Mouse (Mus musculus) liver, embryonic 11.5 days (tissue): ENCODE results near the gene Cd52. TPM values are rescaled to one million over a fixed set of nuclear protein-coding genes. Genes with fewer than 3 reads are reported as not detected.

Source experiments
- ATAC-seq: fragments of 200-750 bp; cut with Nextera tagmentation; replicated peaks from 2 replicates; pipeline ENCODE4 v1.8.0; 2017; ENCODE audit warnings: moderate number of reproducible peaks, mild to moderate bottlenecking, moderate TSS enrichment, moderate library complexity; ENCODE audit not compliant: low FRiP score
- DNase-seq: peaks from one replicate; pipeline ENCODE4 v3.0.0-alpha.2; 2017; ENCODE audit warnings: low spot score
- H3K27ac ChIP-seq: fragments of 300-500 bp; sonication (generic); 2 replicates; pipeline ENCODE4 v1.5.1; 2014; ENCODE audit warnings: mild to moderate bottlenecking, low read depth, low read length, control low read depth
- H3K27me3 ChIP-seq: fragments of 300-500 bp; sonication (generic); replicated peaks from 2 replicates; pipeline ENCODE4 v1.6.1; 2014; ENCODE audit warnings: low read length, mixed read lengths; ENCODE audit not compliant: control insufficient read depth, insufficient read depth
- H3K36me3 ChIP-seq: fragments of 300-500 bp; sonication (generic); 2 replicates; pipeline ENCODE4 v1.6.1; 2014; ENCODE audit warnings: mild to moderate bottlenecking, low read length, moderate library complexity, mixed read lengths; ENCODE audit not compliant: control insufficient read depth, insufficient read depth
- H3K4me1 ChIP-seq: fragments of 300-500 bp; sonication (generic); replicated peaks from 2 replicates; pipeline ENCODE4 v1.6.1; 2014; ENCODE audit warnings: low read length, mixed read lengths; ENCODE audit not compliant: control insufficient read depth, insufficient read depth
- H3K4me2 ChIP-seq: fragments of 300-500 bp; sonication (generic); 2 replicates; pipeline ENCODE4 v1.6.1; 2014; ENCODE audit warnings: mild to moderate bottlenecking, control low read depth, moderate library complexity
- H3K4me3 ChIP-seq: fragments of 300-500 bp; sonication (generic); 2 replicates; pipeline ENCODE4 v1.5.1; 2014; ENCODE audit warnings: low read depth, low read length, control low read depth
- H3K9ac ChIP-seq: fragments of 300-500 bp; sonication (generic); 2 replicates; pipeline ENCODE4 v1.6.1; 2014; ENCODE audit warnings: low read depth, low read length, control low read depth
- H3K9me3 ChIP-seq: fragments of 300-500 bp; sonication (generic); 2 replicates; pipeline ENCODE4 v1.6.1; 2016; ENCODE audit warnings: low read length, inconsistent platforms, mixed read lengths; ENCODE audit not compliant: control insufficient read depth
- WGBS: fragments of 180-500 bp; shearing (Covaris S2); extraction: QIAGEN DNeasy Blood & Tissue Kit; methylation state at CpG from one replicate; pipeline ENCODE4 v1.1.7; 2014; 5-methylcytosine and 5-hydroxymethylcytosine counted together
- polyA plus RNA-seq: library from polyadenylated mRNA; unstranded; fragments of >200 nt; fragmentation: Nextera tagmentation; extraction: Ambion mirVana; gene quantifications from 2 replicates; pipeline ENCODE4 v1.2.1, GENCODE M21; 2014

Cd52 gene
- polyA plus RNA-seq, 1 experiment from 2014 or later, result 16.4 TPM

GRCm38 (mm10) chr4:134115215-134116144, 20.6 kb upstream of the Cd52 start:
- H3K4me3 ChIP-seq, result no peak overlapping the region
- no peak overlapping the region for H3K4me2 ChIP-seq
- H3K27me3 ChIP-seq, result no peaks in the 10 kb centered on the region
- H3K9ac ChIP-seq, result no peak overlapping the region
- H3K9me3 ChIP-seq, result no peaks in the 10 kb centered on the region
- no peak for ATAC-seq
- H3K27ac ChIP-seq, result no peak overlapping the region
- no peak for DNase-seq
- H3K36me3 ChIP-seq, result no peaks in the 10 kb centered on the region
- peaks cover 43% of the 10 kb centered on the region for H3K4me1 ChIP-seq
- 83% methylated on average over 16 of the region's 16 CpGs for WGBS

DNA sequence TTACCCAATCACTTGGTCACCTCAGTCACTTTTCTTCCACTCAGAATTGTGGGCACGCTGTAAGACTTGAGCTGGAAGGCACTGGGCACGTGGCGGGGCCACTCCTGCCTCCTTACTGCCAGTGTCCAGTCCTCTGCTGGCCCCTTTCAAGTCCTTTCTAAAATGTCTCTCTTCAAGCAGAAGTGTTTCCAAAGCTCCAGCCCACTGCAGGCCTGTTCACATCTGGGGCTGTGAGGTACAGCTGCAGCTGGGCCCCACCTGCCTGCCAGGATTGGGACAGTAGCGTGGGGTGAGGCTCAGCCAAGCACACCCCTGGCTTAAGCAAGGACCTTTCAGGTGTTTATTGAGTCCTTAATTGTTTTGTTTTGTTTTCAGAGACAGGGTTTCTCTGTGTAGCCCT, 19.2 kb upstream of the Cd52 start:
- Histone ChIP-seq H3K9me3 (no peaks in the 10 kb centered on the region), H3K4me2 (no peak overlapping the region), H3K4me3 (no peak overlapping the region), H3K4me1 (peaks cover 44% of the 10 kb centered on the region), H3K27ac (no peak overlapping the region), H3K27me3 (no peaks in the 10 kb centered on the region), H3K9ac (no peak overlapping the region), H3K36me3 (no peaks in the 10 kb centered on the region)
- 93% methylated on average over 4 of the region's 4 CpGs for WGBS
- DNase-seq (no peak), ATAC-seq (no peak)

- ATAC-seq (no peak), DNase-seq (no peak)
- Histone ChIP-seq H3K27ac (0 out of 2 replicates have a peak overlapping the region, but pooled peaks have one; percentile 5), H3K4me1 (peaks cover 41% of the 10 kb centered on the region), H3K9ac (no peak overlapping the region), H3K27me3 (no peaks in the 10 kb centered on the region), H3K4me2 (no peak overlapping the region), H3K36me3 (no peaks in the 10 kb centered on the region), H3K4me3 (no peak overlapping the region), H3K9me3 (no peaks in the 10 kb centered on the region)
- WGBS, result 58% methylated on average over 10 of the region's 10 CpGs
These were observed 18.6 kb upstream of the Cd52 start for GRCm38 (mm10) chr4:134113356-134113994.

DNA sequence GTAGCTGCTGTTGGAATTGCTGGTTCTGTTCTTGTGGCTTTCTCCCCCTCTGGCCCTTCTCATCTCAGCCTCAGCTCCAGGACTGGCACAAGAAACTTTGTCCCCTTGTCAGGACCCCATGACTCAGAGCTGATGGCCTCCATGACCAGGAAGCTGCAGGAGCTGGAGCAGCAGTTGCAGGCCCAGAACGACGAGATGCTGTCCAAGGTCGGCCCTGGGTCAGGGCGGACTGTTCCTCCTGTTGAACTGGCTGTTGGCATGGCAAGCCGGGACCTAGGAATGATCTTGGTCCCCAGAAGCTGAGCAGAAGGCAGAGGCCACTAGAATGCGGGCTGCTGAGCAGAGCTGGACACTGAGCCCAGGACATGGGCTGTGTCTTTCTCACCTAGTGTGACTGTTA, 17.5 kb upstream of the Cd52 start:
- ATAC-seq (no peak), DNase-seq (no peak)
- no peak overlapping the region for H3K4me3 ChIP-seq
- H3K27ac ChIP-seq, result no peak overlapping the region
- H3K4me2 ChIP-seq, result no peak overlapping the region
- H3K27me3 ChIP-seq, result no peaks in the 10 kb centered on the region
- H3K9me3 ChIP-seq, result no peaks in the 10 kb centered on the region
- peaks cover 38% of the 10 kb centered on the region for H3K4me1 ChIP-seq
- 76% methylated on average over 6 of the region's 6 CpGs for WGBS
- no peaks in the 10 kb centered on the region for H3K36me3 ChIP-seq
- no peak overlapping the region for H3K9ac ChIP-seq

GRCm38 (mm10) chr4:134110653-134111052, 15.8 kb upstream of the Cd52 start:
- Histone ChIP-seq H3K27ac (0 out of 2 replicates have a peak overlapping the region, but pooled peaks have one; percentile 5), H3K36me3 (no peaks in the 10 kb centered on the region), H3K4me1 (peaks cover 45% of the 10 kb centered on the region), H3K9me3 (no peaks in the 10 kb centered on the region), H3K4me3 (no peak overlapping the region), H3K27me3 (no peaks in the 10 kb centered on the region), H3K9ac (peak overlapping the region; percentile 8; the same call in 1 of the 2 replicates), H3K4me2 (no peak overlapping the region; the same call in 1 of the 2 replicates)
- no peak for DNase-seq
- 43% methylated on average over 3 of the region's 3 CpGs for WGBS
- no peak for ATAC-seq

DNA sequence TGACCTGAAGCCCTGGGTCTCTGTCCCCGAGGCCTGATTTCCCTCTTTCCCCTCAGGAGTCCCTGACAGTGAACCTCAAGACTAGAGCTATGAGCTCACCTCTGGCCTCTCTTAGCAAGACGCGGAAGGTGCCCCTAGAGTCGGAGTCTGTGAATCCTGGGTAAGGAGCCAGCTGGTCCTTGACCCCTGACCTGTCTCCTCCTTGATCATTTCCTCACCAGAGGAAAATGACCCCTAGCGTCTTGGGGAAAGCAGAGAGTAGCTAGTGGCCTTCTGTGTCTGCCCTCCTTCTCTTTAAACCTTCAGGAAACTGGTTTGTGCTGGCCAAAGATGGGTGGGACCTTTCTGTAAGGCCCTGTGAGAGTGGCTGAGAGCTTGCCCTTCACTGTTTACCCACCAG, 13.3 kb upstream of the Cd52 start:
- DNase-seq, result no peak
- 51% methylated on average over 5 of the region's 5 CpGs for WGBS

GRCm38 (mm10) chr4:134107730-134108129, 12.8 kb upstream of the Cd52 start:
- Histone ChIP-seq H3K9me3 (no peaks in the 10 kb centered on the region), H3K27ac (no peak overlapping the region), H3K4me2 (no peak overlapping the region), H3K36me3 (no peaks in the 10 kb centered on the region), H3K4me1 (peaks cover 39% of the 10 kb centered on the region), H3K9ac (no peak overlapping the region), H3K4me3 (no peak overlapping the region), H3K27me3 (no peaks in the 10 kb centered on the region)
- 84% methylated on average over 7 of the region's 7 CpGs for WGBS
- ATAC-seq (no peak), DNase-seq (no peak)

More for the DNA sequence above, 13.3 kb upstream of the Cd52 start:
- Histone ChIP-seq H3K36me3 (no peaks in the 10 kb centered on the region), H3K27me3 (no peaks in the 10 kb centered on the region), H3K9ac (no peak overlapping the region), H3K4me2 (no peak overlapping the region), H3K4me3 (no peak overlapping the region), H3K9me3 (no peaks in the 10 kb centered on the region), H3K4me1 (peaks cover 42% of the 10 kb centered on the region), H3K27ac (no peak overlapping the region)
- no peak for ATAC-seq

GRCm38 (mm10) chr4:134106105-134106504, 11.2 kb upstream of the Cd52 start:
- WGBS, result 31% methylated on average over 7 of the region's 7 CpGs
- Histone ChIP-seq H3K36me3 (no peaks in the 10 kb centered on the region), H3K9me3 (no peaks in the 10 kb centered on the region), H3K9ac (no peak overlapping the region), H3K4me1 (peaks cover 26% of the 10 kb centered on the region), H3K27ac (peak overlapping the region; percentile 59), H3K4me2 (peak overlapping the region; percentile 42), H3K4me3 (no peak overlapping the region), H3K27me3 (no peaks in the 10 kb centered on the region)
- DNase-seq (no peak), ATAC-seq (peak; percentile 64)
